Comparison of ENCODE assay signal across 21 mouse cellular contexts in the genomic region with DNA sequence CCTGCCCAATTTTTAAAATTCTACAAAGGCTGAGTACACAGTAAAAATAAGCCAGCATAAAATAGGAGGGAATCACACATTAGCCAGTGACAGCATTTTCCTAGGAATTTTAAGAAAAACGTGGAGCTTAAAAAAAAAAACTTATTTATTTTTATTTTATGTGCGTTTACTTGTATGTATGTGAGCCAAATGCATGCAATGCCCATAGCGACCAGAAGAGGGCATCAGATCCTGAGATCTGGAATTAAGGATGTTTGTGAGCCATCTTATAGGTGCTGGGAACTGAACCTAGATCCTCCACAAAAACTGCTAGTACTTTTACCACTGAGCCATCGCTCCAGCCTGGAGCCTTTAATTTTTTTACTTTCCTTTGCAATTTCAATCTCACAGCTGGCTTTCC. TPM values are rescaled to one million over a fixed set of nuclear protein-coding genes. Genes with fewer than 3 reads are reported as not detected.
DNase-seq lines count a peak whose midpoint lies in the region; ATAC-seq and TF ChIP-seq lines count a peak whose summit lies in the region.
"Had no signal": no experiment of that assay in that cellular context is flagged by ENCODE, and none has a peak within 500 bp of the region (broad histone marks: within the 10 kb centered on the region; RNA-seq: fewer than 3 reads in every experiment).

No protein-coding gene starts in this region.

- no peaks in the 10 kb centered on the region for H3K4me1 ChIP-seq in liver, embryonic 12.5 days
- no peaks in the 10 kb centered on the region for H3K4me1 ChIP-seq in E14TG2a.4 (replicated peaks; ENCODE audit: low read depth, low read length)
- H3K4me1 ChIP-seq: embryonic facial prominence, embryonic 12.5 days; forebrain, embryonic 15.5 days; heart, embryonic 12.5 days; hindbrain, embryonic 13.5 days; limb, embryonic 10.5 days; liver, embryonic 13.5 days; megakaryocyte, embryonic 14.5 days had no signal

- WGBS in liver, embryonic 12.5 days (ENCODE audit: insufficient replicate concordance) = 52% methylated on average over 4 of the region's 4 CpGs

- no peak overlapping the region for H3K4me2 ChIP-seq in liver, embryonic 12.5 days
- H3K4me2 ChIP-seq: embryonic facial prominence, embryonic 12.5 days; forebrain, embryonic 15.5 days; heart, embryonic 12.5 days; hindbrain, embryonic 13.5 days; liver, embryonic 13.5 days had no signal

- no peak for ATAC-seq in liver, embryonic 12.5 days
- ATAC-seq: intestine, embryonic 16.5 days had no signal

- no peak overlapping the region for H3K27ac ChIP-seq in gastrocnemius, adult 2 months
- no peak overlapping the region for H3K27ac ChIP-seq in liver, embryonic 12.5 days
- H3K27ac ChIP-seq: embryonic facial prominence, embryonic 12.5 days; forebrain, embryonic 15.5 days; hindbrain, embryonic 13.5 days; limb, embryonic 10.5 days; liver, embryonic 13.5 days had no signal

- H3K36me3 ChIP-seq in liver, embryonic 12.5 days = no peaks in the 10 kb centered on the region
- H3K36me3 ChIP-seq in E14TG2a.4 (ENCODE audit: insufficient read depth, low read length) = no peaks in the 10 kb centered on the region
- H3K36me3 ChIP-seq: embryonic facial prominence, embryonic 12.5 days; forebrain, embryonic 15.5 days; heart, embryonic 12.5 days; hindbrain, embryonic 13.5 days; limb, embryonic 10.5 days; liver, embryonic 13.5 days had no signal

- H3K9ac ChIP-seq in liver, embryonic 12.5 days = no peak overlapping the region
- H3K9ac ChIP-seq: embryonic facial prominence, embryonic 12.5 days; forebrain, embryonic 15.5 days; heart, embryonic 12.5 days; hindbrain, embryonic 13.5 days; liver, embryonic 13.5 days had no signal

- 0 out of 2 replicates have a peak, but pooled peaks cover 9% of the 10 kb centered on the region for H3K27me3 ChIP-seq in liver, embryonic 12.5 days (replicated peaks)
- peaks cover 4% of the 10 kb centered on the region; the same call in 1 of the 2 replicates for H3K27me3 ChIP-seq in E14TG2a.4 (ENCODE audit: insufficient read depth, low read length)
- H3K27me3 ChIP-seq: embryonic facial prominence, embryonic 12.5 days; forebrain, embryonic 15.5 days; heart, embryonic 12.5 days; hindbrain, embryonic 13.5 days; liver, embryonic 13.5 days had no signal

- intact Hi-C loops in gastrocnemius, adult 2 months (cut with DNase I) = no loop called here

- peaks cover 9% of the 10 kb centered on the region; the same call in 1 of the 2 replicates for H3K9me3 ChIP-seq in liver, embryonic 12.5 days (replicated peaks)
- peaks cover 6% of the 10 kb centered on the region for H3K9me3 ChIP-seq in E14TG2a.4 (ENCODE audit: low read length)

- H3K4me3 ChIP-seq in gastrocnemius, adult 2 months = no peak overlapping the region
- H3K4me3 ChIP-seq in liver, embryonic 12.5 days = no peak overlapping the region
- H3K4me3 ChIP-seq in E14TG2a.4 (replicated peaks; ENCODE audit: low read length) = no peak overlapping the region
- H3K4me3 ChIP-seq: embryonic facial prominence, embryonic 12.5 days; forebrain, embryonic 15.5 days; heart, embryonic 12.5 days; hindbrain, embryonic 13.5 days; limb, embryonic 10.5 days; liver, embryonic 13.5 days; megakaryocyte, embryonic 14.5 days had no signal

- no peak for DNase-seq in gastrocnemius, adult 2 months
- no peak for DNase-seq in gastrocnemius, postnatal 10 days
- DNase-seq in liver (peak; percentile 9), ZHBTc4 (ENCODE audit: low read depth, low spot score) (peak; percentile 53)
- no peak for DNase-seq in thymus, postnatal 36 days
- DNase-seq in embryo, embryonic 10.5 days (ENCODE audit: low spot score) = no peak
- DNase-seq: cerebellum, adult 8-10 months; kidney, postnatal 10 days; liver, embryonic 13.5 days; lung, postnatal 10 days; midbrain, embryonic 14.5 days; right cerebral cortex, postnatal 25 days had no signal

- TF ChIP-seq CTCF in gastrocnemius, adult 2 months (IDR thresholded peaks at IDR 0.05) = peak; percentile 46
- peak; percentile 64 for TF ChIP-seq CTCF in E14TG2a.4 (conservative IDR thresholded peaks at IDR 0.05; ENCODE audit: low read length)

RNA-seq across cellular contexts. Expression of a gene that starts 11.3 kb away (rescaled TPM):
- 10 to 100 TPM; 55.4 to 64.8 TPM for total RNA-seq in gastrocnemius, adult 2 months (2021)
- total RNA-seq in gastrocnemius, postnatal 10 days (2021) = 10 to 100 TPM; 57.5 to 58.7 TPM
- 0.26 and 0.36 TPM in 2 replicates for polyA plus RNA-seq in liver, embryonic 12.5 days (2016; fragmentation: Nextera tagmentation; extraction: Ambion mirVana)

Comparison
In these comparisons a context has a peak if more than half of its experiments do, and no peak if none do; other contexts are left out.
1. DNase-seq: peak in liver (single experiment) and ZHBTc4 (single experiment); none in gastrocnemius, adult 2 months (single experiment), gastrocnemius, postnatal 10 days (single experiment), thymus, postnatal 36 days (0 of 2) and embryo, embryonic 10.5 days (single experiment).